Mouse (Mus musculus) CD4-positive, CD25-positive, alpha-beta regulatory T cell, adult 4 months (primary cell): Measurements from ENCODE around the gene Vpreb2. TPM values are rescaled to one million over a fixed set of nuclear protein-coding genes. Genes with fewer than 3 reads are reported as not detected.
"Not testable (repeated sequence)": the region's sequence is repeated elsewhere in the genome, so short reads cannot be mapped to it uniquely, and the experiment has no call there.

Source experiments
- ATAC-seq: one replicate; pipeline ENCODE4 v1.8.0; 2017
- polyA plus RNA-seq, 2 experiments: library from polyadenylated mRNA; unstranded; fragments of 100-300 nt; shearing (Covaris generic); gene quantifications; one replicate each; pipeline ENCODE4 v1.2.1; 2017

Vpreb2 gene
- polyA plus RNA-seq, 2 experiments from 2014 or later: not detected

GRCm38 (mm10) chr16:17992321-17992720 is 12.1 kb downstream of the Vpreb2 start:
- not testable (repeated sequence) for ATAC-seq

- ATAC-seq: no peak
Observed at GRCm38 (mm10) chr16:17999668-18000067, 19.4 kb downstream of the Vpreb2 start.

- no peak for ATAC-seq
Observed at GRCm38 (mm10) chr16:18004589-18004988, 24.4 kb downstream of the Vpreb2 start.

GRCm38 (mm10) chr16:18007083-18007482 is 26.9 kb downstream of the Vpreb2 start:
- no peak for ATAC-seq

GRCm38 (mm10) chr16:18011101-18011500 is 30.9 kb downstream of the Vpreb2 start:
- no peak for ATAC-seq

- not testable (repeated sequence) for ATAC-seq
Observed at GRCm38 (mm10) chr16:18016482-18016881, 36.3 kb downstream of the Vpreb2 start.

- no peak for ATAC-seq
Observed at GRCm38 (mm10) chr16:18022780-18023557, 42.7 kb downstream of the Vpreb2 start.

- no peak for ATAC-seq
Observed at GRCm38 (mm10) chr16:18027371-18027770, 47.1 kb downstream of the Vpreb2 start.

Other genes with a start within 250 kb of the Vpreb2 start
- 100 to 1,000 TPM in 1 of 2 experiments, 10 to 100 TPM in 1; 67.1 to 128 TPM for gene Med15, start 247.5 kb upstream of the Vpreb2 start, polyA plus RNA-seq
- gene Klhl22, start 220.8 kb upstream of the Vpreb2 start, polyA plus RNA-seq: 10 to 100 TPM; 15.6 to 30.9 TPM
- not detected for gene Scarf2, start 183.1 kb upstream of the Vpreb2 start, polyA plus RNA-seq
- gene B830017H08Rik, start 147.3 kb upstream of the Vpreb2 start, polyA plus RNA-seq: not detected
- gene Car15, start 142.1 kb upstream of the Vpreb2 start, polyA plus RNA-seq: 1 to 10 TPM; 4.1 to 5.2 TPM
- under 1 TPM; 0.28 to 0.38 TPM for gene Gm20518, start 88.8 kb upstream of the Vpreb2 start, polyA plus RNA-seq
- not detected for gene Tssk1, start 86.2 kb upstream of the Vpreb2 start, polyA plus RNA-seq
- 10 to 100 TPM; 20.2 to 28.9 TPM for gene Dgcr2, start 81.9 kb upstream of the Vpreb2 start, polyA plus RNA-seq
- not detected for gene Tssk2, start 81.8 kb upstream of the Vpreb2 start, polyA plus RNA-seq
- 10 to 100 TPM; 32.7 to 53.9 TPM for gene Ess2, start 69.1 kb upstream of the Vpreb2 start, polyA plus RNA-seq
- not detected for gene Gsc2, start 65.4 kb upstream of the Vpreb2 start, polyA plus RNA-seq
- 1 to 10 TPM; 7.9 to 9.5 TPM for gene Slc25a1, start 52.2 kb upstream of the Vpreb2 start, polyA plus RNA-seq
- 10 to 100 TPM; 16.4 to 21.2 TPM for gene Dgcr6, start 72.4 kb downstream of the Vpreb2 start, polyA plus RNA-seq
- gene Prodh, start 109.8 kb downstream of the Vpreb2 start, polyA plus RNA-seq: 10 to 100 TPM in 1 of 2 experiments, 1 to 10 TPM in 1; 5.7 to 11.1 TPM
- gene Rtn4r, start 147.2 kb downstream of the Vpreb2 start, polyA plus RNA-seq: not detected
- not detected for gene Ccdc188, start 237.5 kb downstream of the Vpreb2 start, polyA plus RNA-seq